Mouse (Mus musculus) brain, embryonic 14.5 days (tissue): ENCODE data around the gene Col4a4.

Source experiments
- CTCF ChIP-seq: fragments of 200-500 bp; IDR thresholded peaks from 2 replicates; pipeline ENCODE4 v1.5.1; 2012; ENCODE audit warnings: inconsistent platforms, mild to moderate bottlenecking, moderate library complexity, borderline replicate concordance; ENCODE audit not compliant: insufficient read depth, insufficient read length; ENCODE audit errors: extremely low read depth
- POLR2A ChIP-seq: fragments of 200-500 bp; IDR thresholded peaks from 2 replicates; pipeline ENCODE4 v1.6.1; 2012; ENCODE audit warnings: mild to moderate bottlenecking, inconsistent platforms, borderline replicate concordance; ENCODE audit not compliant: poor library complexity, insufficient read depth, insufficient read length, severe bottlenecking; ENCODE audit errors: extremely low read depth

DNA sequence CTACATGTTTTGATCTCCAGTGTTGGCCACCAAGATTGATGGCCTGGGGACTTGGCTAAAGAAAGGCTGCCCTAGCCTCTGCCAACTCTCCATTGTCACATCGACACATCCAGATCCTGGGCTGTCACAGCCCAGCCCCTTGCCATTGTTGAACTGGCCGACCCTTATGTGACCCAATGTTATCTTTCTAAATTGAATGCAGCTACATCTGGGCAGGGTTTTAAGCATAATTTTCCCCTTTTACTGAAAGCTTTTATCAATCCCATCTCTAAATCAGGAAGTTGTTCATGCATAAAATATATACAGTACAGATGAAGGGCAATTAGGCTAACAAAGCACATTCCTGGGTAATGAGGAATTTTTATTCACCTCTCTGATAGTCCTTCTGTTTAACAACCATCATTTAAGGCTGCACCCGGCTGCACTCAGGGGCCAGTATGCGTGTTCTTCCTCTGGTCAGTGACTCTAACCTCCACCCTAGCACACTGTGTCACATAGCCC is 112.1 kb downstream of the Col4a4 start:
- TF ChIP-seq CTCF (no peak), POLR2A (no peak)
